Mouse (Mus musculus) ES-E14 (cell line): ENCODE results near the gene Ube2cbp. TPM values are rescaled to one million over a fixed set of nuclear protein-coding genes. Genes with fewer than 3 reads are reported as not detected.

Experiments
- DNase-seq: peaks from one replicate; pipeline ENCODE4 v3.0.0-alpha.2; 2013; ENCODE audit warnings: low read depth, low spot score
- H3K27ac ChIP-seq: 2 replicates; pipeline ENCODE4 v1.5.1; 2012; ENCODE audit warnings: low read depth, mild to moderate bottlenecking, low read length, moderate library complexity, mixed read lengths; ENCODE audit not compliant: poor library complexity, insufficient read depth, severe bottlenecking
- H3K36me3 ChIP-seq: 2 replicates; pipeline ENCODE4 v1.6.1; 2012; ENCODE audit warnings: mild to moderate bottlenecking, low read length, moderate library complexity, mixed read lengths; ENCODE audit not compliant: control insufficient read depth, poor library complexity, insufficient read depth, severe bottlenecking
- H3K4me1 ChIP-seq, 2 experiments: fragments of 150-350 bp in 1 of 2; sonication (generic) in 1 of 2; 2 replicates each; pipeline ENCODE4 v1.6.1; 2012; ENCODE audit warnings: low read length in 2 of 2, mild to moderate bottlenecking in 1 of 2, mixed read lengths in 1 of 2; ENCODE audit not compliant: control insufficient read depth in 2 of 2, insufficient read depth in 2 of 2, poor library complexity in 1 of 2
- H3K4me3 ChIP-seq, 2 experiments: fragments of 150-350 bp in 1 of 2; sonication (generic) in 1 of 2; 2 replicates each; pipeline ENCODE4 v1.5.1; 2012; ENCODE audit warnings: low read length in 2 of 2, low read depth in 1 of 2, mild to moderate bottlenecking in 1 of 2, mixed read lengths in 1 of 2; ENCODE audit not compliant: insufficient read depth in 1 of 2, poor library complexity in 1 of 2, severe bottlenecking in 1 of 2
- H3K9ac ChIP-seq: 2 replicates; pipeline ENCODE4 v1.6.1; 2012; ENCODE audit warnings: low read depth, mild to moderate bottlenecking, low read length, mixed read lengths; ENCODE audit not compliant: poor library complexity, insufficient read depth, severe bottlenecking
- H3K9me3 ChIP-seq: fragments of 150-350 bp; sonication (generic); 2 replicates; pipeline ENCODE4 v1.6.1; 2012; ENCODE audit warnings: low read depth, mild to moderate bottlenecking, low read length; ENCODE audit not compliant: control insufficient read depth, insufficient read depth
- CHD2 ChIP-seq: IDR thresholded peaks from 2 replicates; pipeline ENCODE4 v1.6.1; 2014; ENCODE audit warnings: mild to moderate bottlenecking, low read depth, low read length, inconsistent platforms
- HCFC1 ChIP-seq: IDR thresholded peaks from 2 replicates; pipeline ENCODE4 v1.6.1; 2012; ENCODE audit warnings: low read length, inconsistent platforms, borderline replicate concordance; ENCODE audit not compliant: insufficient read depth
- MAFK ChIP-seq: IDR thresholded peaks from 2 replicates; pipeline ENCODE4 v1.6.1; 2014; ENCODE audit warnings: mild to moderate bottlenecking, low read depth, low read length, inconsistent platforms; ENCODE audit not compliant: insufficient read depth
- ZC3H11A ChIP-seq: IDR thresholded peaks from 2 replicates; pipeline ENCODE4 v1.6.1; 2012; ENCODE audit warnings: low read depth, mild to moderate bottlenecking, inconsistent platforms, low read length, borderline replicate concordance
- ZNF384 ChIP-seq: IDR thresholded peaks from 2 replicates; pipeline ENCODE4 v1.6.1; 2012; ENCODE audit warnings: low read depth, low read length, inconsistent platforms
- in situ Hi-C, 2 experiments: fragments of 600-800 bp; cut with MboI; formaldehyde crosslinking; loops; one replicate each; pipeline ENCODE4 v1.15.1; 2025; ENCODE audit warnings: low sequenced_read_pairs in 2 of 2, inconsistent platforms in 1 of 2; ENCODE audit not compliant: unreplicated experiment in 2 of 2
- total RNA-seq: library from RNA; depleted of rRNA; stranded (reverse); fragments of 300-350 nt; gene quantifications from 2 replicates; pipeline ENCODE4 v1.2.3, GENCODE M21; 2012

Gene Ube2cbp
- total RNA-seq, 1 experiment: 5.7 TPM

- Histone ChIP-seq H3K9ac (no peak overlapping the region), H3K36me3 (no peaks in the 10 kb centered on the region), H3K9me3 (no peaks in the 10 kb centered on the region), H3K27ac (no peak overlapping the region), H3K4me3 (no peak overlapping the region), H3K4me1 (no peaks in the 10 kb centered on the region)
- TF ChIP-seq CHD2: no peak
- no peak for DNase-seq
- in situ Hi-C loops: no loop called here
Observed at GRCm38 (mm10) chr9:86296683-86297638, 167.8 kb downstream of the Ube2cbp start.

GRCm38 (mm10) chr9:86287570-86287954 is 177.2 kb downstream of the Ube2cbp start:
- Histone ChIP-seq H3K9ac (no peak overlapping the region), H3K36me3 (no peaks in the 10 kb centered on the region), H3K4me3 (no peak overlapping the region), H3K9me3 (no peaks in the 10 kb centered on the region), H3K27ac (no peak overlapping the region), H3K4me1 (no peaks in the 10 kb centered on the region)
- TF ChIP-seq ZNF384: no peak
- TF ChIP-seq MAFK: no peak
- no peak for TF ChIP-seq HCFC1
- TF ChIP-seq CHD2: no peak
- TF ChIP-seq ZC3H11A: no peak
- in situ Hi-C loops: no loop called here
- no peak for DNase-seq

GRCm38 (mm10) chr9:86286830-86287569 is 177.8 kb downstream of the Ube2cbp start:
- no peak overlapping the region for H3K9ac ChIP-seq
- no peak for TF ChIP-seq ZC3H11A
- no peak for TF ChIP-seq CHD2
- TF ChIP-seq MAFK: no peak
- TF ChIP-seq HCFC1: no peak
- no peak for TF ChIP-seq ZNF384
- H3K9me3 ChIP-seq: no peaks in the 10 kb centered on the region
- no peak for DNase-seq
- no peaks in the 10 kb centered on the region for H3K36me3 ChIP-seq
- in situ Hi-C loops: no loop called here
- no peak overlapping the region for H3K27ac ChIP-seq
- no peak overlapping the region for H3K4me3 ChIP-seq
- no peaks in the 10 kb centered on the region for H3K4me1 ChIP-seq

GRCm38 (mm10) chr9:86282555-86282954 is 182.2 kb downstream of the Ube2cbp start:
- no peak overlapping the region for H3K27ac ChIP-seq
- H3K4me3 ChIP-seq: no peak overlapping the region
- in situ Hi-C loops: no loop called here
- no peaks in the 10 kb centered on the region for H3K4me1 ChIP-seq
- no peak overlapping the region for H3K9ac ChIP-seq
- no peaks in the 10 kb centered on the region for H3K9me3 ChIP-seq
- DNase-seq: no peak
- no peaks in the 10 kb centered on the region for H3K36me3 ChIP-seq
- no peak for TF ChIP-seq HCFC1
- TF ChIP-seq ZC3H11A: no peak
- TF ChIP-seq MAFK: no peak
- no peak for TF ChIP-seq CHD2
- TF ChIP-seq ZNF384: no peak
